24 mouse cellular contexts compared by ENCODE assay signal in the genomic region with DNA sequence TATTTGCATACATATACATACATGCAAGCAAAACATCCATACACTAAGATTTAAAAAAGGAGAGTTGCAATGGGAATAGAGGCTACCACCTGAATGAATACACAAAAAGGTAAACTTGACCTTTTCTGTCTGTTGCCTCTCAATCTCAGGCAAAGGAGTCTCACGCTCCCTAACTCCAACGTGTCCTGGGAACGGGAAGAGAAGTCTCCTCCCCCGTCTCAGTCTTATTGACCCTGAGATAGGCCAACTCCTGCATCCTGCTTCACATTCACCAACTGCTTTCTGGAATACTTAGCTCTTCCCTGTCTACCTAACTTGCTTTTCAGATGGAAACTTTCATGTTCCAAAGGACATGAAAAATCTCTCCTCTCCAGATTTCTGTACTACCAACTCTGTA. TPM values are rescaled to one million over a fixed set of nuclear protein-coding genes. Genes with fewer than 3 reads are reported as not detected.
DNase-seq lines count a peak whose midpoint lies in the region; ATAC-seq and TF ChIP-seq lines count a peak whose summit lies in the region.
"Had no signal": no experiment of that assay in that cellular context is flagged by ENCODE, and none has a peak within 500 bp of the region (broad histone marks: within the 10 kb centered on the region; RNA-seq: fewer than 3 reads in every experiment).

No protein-coding gene starts in this region.

- no peaks in the 10 kb centered on the region for H3K27me3 ChIP-seq in kidney, embryonic 15.5 days
- no peaks in the 10 kb centered on the region for H3K27me3 ChIP-seq in kidney, embryonic 16.5 days (ENCODE audit: insufficient read depth, low read length)
- H3K27me3 ChIP-seq in midbrain, embryonic 15.5 days (replicated peaks) = no peaks in the 10 kb centered on the region
- no peaks in the 10 kb centered on the region for H3K27me3 ChIP-seq in midbrain, embryonic 13.5 days
- no peaks in the 10 kb centered on the region for H3K27me3 ChIP-seq in embryonic facial prominence, embryonic 15.5 days
- H3K27me3 ChIP-seq: forebrain, embryonic 13.5 days; heart, embryonic 13.5 days; neural tube, embryonic 12.5 days had no signal

- H3K36me3 ChIP-seq in kidney, embryonic 15.5 days = peaks cover 94% of the 10 kb centered on the region
- peaks cover 74% of the 10 kb centered on the region for H3K36me3 ChIP-seq in kidney, embryonic 16.5 days (ENCODE audit: insufficient read depth, low read length)
- H3K36me3 ChIP-seq in midbrain, embryonic 15.5 days (replicated peaks) = peaks cover 67% of the 10 kb centered on the region
- peaks cover 88% of the 10 kb centered on the region for H3K36me3 ChIP-seq in midbrain, embryonic 13.5 days
- H3K36me3 ChIP-seq in embryonic facial prominence, embryonic 15.5 days = peaks cover 93% of the 10 kb centered on the region

- no peak for DNase-seq in lung, adult 2 months
- DNase-seq: B cell, adult 2 months; cerebellum, adult 11-12 months; cerebellum, adult 9-11 months; embryo, embryonic 11 days; kidney, adult 18-20 months; liver, postnatal 0 days; right cerebral cortex, adult 18-20 months; spleen, adult 18-20 months; thymus, postnatal 4 days had no signal

- no peak for ATAC-seq in kidney, embryonic 15.5 days (replicated peaks; ENCODE audit: low FRiP score)
- ATAC-seq in kidney, embryonic 16.5 days (ENCODE audit: low FRiP score, low TSS enrichment) = no peak
- ATAC-seq in midbrain, embryonic 15.5 days (replicated peaks) = no peak
- ATAC-seq in midbrain, embryonic 13.5 days = no peak
- no peak for ATAC-seq in embryonic facial prominence, embryonic 15.5 days (ENCODE audit: insufficient number of reproducible peaks, low FRiP score, low TSS enrichment, low read depth)
- ATAC-seq: forebrain, embryonic 13.5 days; liver, postnatal 0 days; midbrain, embryonic 16.5 days had no signal

- H3K4me3 ChIP-seq in kidney, embryonic 15.5 days (replicated peaks) = no peak overlapping the region
- H3K4me3 ChIP-seq in kidney, embryonic 16.5 days (ENCODE audit: low read length) = no peak overlapping the region
- H3K4me3 ChIP-seq in midbrain, embryonic 15.5 days = no peak overlapping the region
- H3K4me3 ChIP-seq in midbrain, embryonic 13.5 days (replicated peaks) = no peak overlapping the region
- no peak overlapping the region for H3K4me3 ChIP-seq in embryonic facial prominence, embryonic 15.5 days (replicated peaks)
- H3K4me3 ChIP-seq in lung, adult 2 months (replicated peaks; ENCODE audit: extremely low read depth, low read depth, low read length) = no peak overlapping the region
- H3K4me3 ChIP-seq: forebrain, embryonic 13.5 days; gastrocnemius, adult 2 months; heart, adult 2 months; heart, embryonic 13.5 days; myocyte; neural tube, embryonic 12.5 days had no signal

- H3K27ac ChIP-seq in kidney, embryonic 15.5 days = peak overlapping the region; percentile 41; the same call in 1 of the 2 replicates
- no peak overlapping the region for H3K27ac ChIP-seq in kidney, embryonic 16.5 days (ENCODE audit: low read length)
- H3K27ac ChIP-seq in midbrain, embryonic 15.5 days = 0 out of 2 replicates have a peak overlapping the region, but pooled peaks have one; percentile 11
- H3K27ac ChIP-seq in midbrain, embryonic 13.5 days = no peak overlapping the region
- H3K27ac ChIP-seq in embryonic facial prominence, embryonic 15.5 days (replicated peaks) = 0 out of 2 replicates have a peak overlapping the region, but pooled peaks have one; percentile 14
- H3K27ac ChIP-seq: heart, adult 2 months; hindbrain, embryonic 14.5 days; macrophage; neural tube, embryonic 12.5 days had no signal

- TF ChIP-seq POLR2A in lung, adult 2 months (IDR thresholded peaks at IDR 0.05; ENCODE audit: borderline replicate concordance, extremely low read depth, low read depth, low read length) = no peak

- no peaks in the 10 kb centered on the region for H3K9me3 ChIP-seq in kidney, embryonic 15.5 days (replicated peaks)
- H3K9me3 ChIP-seq in kidney, embryonic 16.5 days (ENCODE audit: low read length) = no peaks in the 10 kb centered on the region
- H3K9me3 ChIP-seq in midbrain, embryonic 15.5 days = no peaks in the 10 kb centered on the region
- H3K9me3 ChIP-seq in midbrain, embryonic 13.5 days = no peaks in the 10 kb centered on the region
- no peaks in the 10 kb centered on the region for H3K9me3 ChIP-seq in embryonic facial prominence, embryonic 15.5 days (replicated peaks)
- H3K9me3 ChIP-seq: forebrain, embryonic 13.5 days; heart, embryonic 13.5 days; neural tube, embryonic 12.5 days had no signal

- H3K4me1 ChIP-seq in kidney, embryonic 15.5 days = peaks cover 12% of the 10 kb centered on the region
- H3K4me1 ChIP-seq in kidney, embryonic 16.5 days (ENCODE audit: insufficient read depth, low read length) = peaks cover 4% of the 10 kb centered on the region
- peaks cover 14% of the 10 kb centered on the region for H3K4me1 ChIP-seq in midbrain, embryonic 15.5 days
- peaks cover 9% of the 10 kb centered on the region for H3K4me1 ChIP-seq in midbrain, embryonic 13.5 days (replicated peaks)
- peaks cover 7% of the 10 kb centered on the region; the same call in 1 of the 2 replicates for H3K4me1 ChIP-seq in embryonic facial prominence, embryonic 15.5 days
- no peaks in the 10 kb centered on the region for H3K4me1 ChIP-seq in lung, adult 2 months (ENCODE audit: control insufficient read depth, insufficient read depth, low read length)

- 41% methylated on average over 4 of the region's 4 CpGs for WGBS in kidney, embryonic 15.5 days
- WGBS in kidney, embryonic 16.5 days = 34% methylated on average over 4 of the region's 4 CpGs
- 58% methylated on average over 4 of the region's 4 CpGs for WGBS in midbrain, embryonic 15.5 days
- 75% methylated on average over 4 of the region's 4 CpGs for WGBS in midbrain, embryonic 13.5 days
- WGBS in embryonic facial prominence, embryonic 15.5 days = 68% methylated on average over 4 of the region's 4 CpGs
- 50% methylated on average over 4 of the region's 4 CpGs for WGBS in lung, adult 2 months

- H3K4me2 ChIP-seq in kidney, embryonic 15.5 days = no peak overlapping the region
- H3K4me2 ChIP-seq in kidney, embryonic 16.5 days (replicated peaks; ENCODE audit: low read depth, low read length) = no peak overlapping the region
- no peak overlapping the region for H3K4me2 ChIP-seq in midbrain, embryonic 15.5 days
- no peak overlapping the region for H3K4me2 ChIP-seq in midbrain, embryonic 13.5 days (replicated peaks)
- H3K4me2 ChIP-seq in embryonic facial prominence, embryonic 15.5 days (replicated peaks) = no peak overlapping the region
- H3K4me2 ChIP-seq: forebrain, embryonic 13.5 days; heart, embryonic 13.5 days; hindbrain, embryonic 14.5 days; neural tube, embryonic 12.5 days had no signal

- no peak for TF ChIP-seq CTCF in lung, adult 2 months (IDR thresholded peaks at IDR 0.05; ENCODE audit: insufficient read depth, low read length)

- no peak overlapping the region for H3K9ac ChIP-seq in kidney, embryonic 15.5 days
- no peak overlapping the region for H3K9ac ChIP-seq in kidney, embryonic 16.5 days (replicated peaks; ENCODE audit: low read length)
- no peak overlapping the region for H3K9ac ChIP-seq in midbrain, embryonic 15.5 days
- no peak overlapping the region for H3K9ac ChIP-seq in midbrain, embryonic 13.5 days (replicated peaks)
- H3K9ac ChIP-seq in embryonic facial prominence, embryonic 15.5 days = no peak overlapping the region
- H3K9ac ChIP-seq: forebrain, embryonic 13.5 days; heart, embryonic 13.5 days; hindbrain, embryonic 14.5 days; neural tube, embryonic 12.5 days had no signal

RNA-seq across cellular contexts. Expression of a gene that starts 7.7 kb away (rescaled TPM):
- polyA plus RNA-seq in kidney, embryonic 15.5 days (2015; fragmentation: Nextera tagmentation; extraction: Ambion mirVana) = 6.6 and 7.0 TPM in 2 replicates
- polyA plus RNA-seq in kidney, embryonic 16.5 days (2015; fragmentation: Nextera tagmentation; extraction: Ambion mirVana) = 7.1 and 7.2 TPM in 2 replicates
- polyA plus RNA-seq in midbrain, embryonic 15.5 days (2015; fragmentation: Nextera tagmentation; extraction: Ambion mirVana) = 7.3 and 7.9 TPM in 2 replicates
- 6.9 and 7.0 TPM in 2 replicates for polyA plus RNA-seq in midbrain, embryonic 13.5 days (2015; fragmentation: Nextera tagmentation; extraction: Ambion mirVana)
- polyA plus RNA-seq in embryonic facial prominence, embryonic 15.5 days (2015; fragmentation: Nextera tagmentation; extraction: Ambion mirVana) = 7.5 and 8.1 TPM in 2 replicates
- 28.9 and 32.4 TPM in 2 replicates for polyA plus RNA-seq in lung, adult 2 months (2012; rRNA removed)

RNA-seq across cellular contexts. Expression of a gene that starts 9.3 kb away (rescaled TPM):
- 775 and 792 TPM in 2 replicates for polyA plus RNA-seq in kidney, embryonic 15.5 days (2015; fragmentation: Nextera tagmentation; extraction: Ambion mirVana)
- polyA plus RNA-seq in kidney, embryonic 16.5 days (2015; fragmentation: Nextera tagmentation; extraction: Ambion mirVana) = 712 and 779 TPM in 2 replicates
- polyA plus RNA-seq in midbrain, embryonic 15.5 days (2015; fragmentation: Nextera tagmentation; extraction: Ambion mirVana) = 365 and 382 TPM in 2 replicates
- 472 and 473 TPM in 2 replicates for polyA plus RNA-seq in midbrain, embryonic 13.5 days (2015; fragmentation: Nextera tagmentation; extraction: Ambion mirVana)
- polyA plus RNA-seq in embryonic facial prominence, embryonic 15.5 days (2015; fragmentation: Nextera tagmentation; extraction: Ambion mirVana) = 718 and 762 TPM in 2 replicates
- 1,286 and 1,489 TPM in 2 replicates for polyA plus RNA-seq in lung, adult 2 months (2012; rRNA removed)

RNA-seq across cellular contexts. Expression of a gene that starts 16.5 kb away (rescaled TPM):
- 3.7 and 4.0 TPM in 2 replicates for polyA plus RNA-seq in kidney, embryonic 15.5 days (2015; fragmentation: Nextera tagmentation; extraction: Ambion mirVana)
- 4.4 and 4.8 TPM in 2 replicates for polyA plus RNA-seq in kidney, embryonic 16.5 days (2015; fragmentation: Nextera tagmentation; extraction: Ambion mirVana)
- 2.3 and 2.6 TPM in 2 replicates for polyA plus RNA-seq in midbrain, embryonic 15.5 days (2015; fragmentation: Nextera tagmentation; extraction: Ambion mirVana)
- polyA plus RNA-seq in midbrain, embryonic 13.5 days (2015; fragmentation: Nextera tagmentation; extraction: Ambion mirVana) = 0.89 and 1.0 TPM in 2 replicates
- polyA plus RNA-seq in embryonic facial prominence, embryonic 15.5 days (2015; fragmentation: Nextera tagmentation; extraction: Ambion mirVana) = 5.4 and 5.8 TPM in 2 replicates
- polyA plus RNA-seq in lung, adult 2 months (2012; rRNA removed) = 7.8 and 11.6 TPM in 2 replicates

RNA-seq across cellular contexts. Expression of a gene that starts 17.0 kb away (rescaled TPM):
- polyA plus RNA-seq in kidney, embryonic 15.5 days (2015; fragmentation: Nextera tagmentation; extraction: Ambion mirVana) = 1.6 and 2.9 TPM in 2 replicates
- 0.86 and 1.2 TPM in 2 replicates for polyA plus RNA-seq in kidney, embryonic 16.5 days (2015; fragmentation: Nextera tagmentation; extraction: Ambion mirVana)
- polyA plus RNA-seq in midbrain, embryonic 15.5 days (2015; fragmentation: Nextera tagmentation; extraction: Ambion mirVana) = 2.6 and 4.0 TPM in 2 replicates
- 3.4 and 3.6 TPM in 2 replicates for polyA plus RNA-seq in midbrain, embryonic 13.5 days (2015; fragmentation: Nextera tagmentation; extraction: Ambion mirVana)
- 2.3 and 4.9 TPM in 2 replicates for polyA plus RNA-seq in embryonic facial prominence, embryonic 15.5 days (2015; fragmentation: Nextera tagmentation; extraction: Ambion mirVana)
- polyA plus RNA-seq in lung, adult 2 months (2012; rRNA removed) = 5.3 TPM in 2 replicates

Comparison
In these comparisons a context has a peak if more than half of its experiments do, and no peak if none do; other contexts are left out.
1. H3K27ac ChIP-seq: peak in kidney, embryonic 15.5 days (single experiment), midbrain, embryonic 15.5 days (single experiment) and embryonic facial prominence, embryonic 15.5 days (single experiment); none in kidney, embryonic 16.5 days (single experiment) and midbrain, embryonic 13.5 days (single experiment).